Mouse (Mus musculus): ENCODE data around the gene C1qa.

Gene C1qa

DNA sequence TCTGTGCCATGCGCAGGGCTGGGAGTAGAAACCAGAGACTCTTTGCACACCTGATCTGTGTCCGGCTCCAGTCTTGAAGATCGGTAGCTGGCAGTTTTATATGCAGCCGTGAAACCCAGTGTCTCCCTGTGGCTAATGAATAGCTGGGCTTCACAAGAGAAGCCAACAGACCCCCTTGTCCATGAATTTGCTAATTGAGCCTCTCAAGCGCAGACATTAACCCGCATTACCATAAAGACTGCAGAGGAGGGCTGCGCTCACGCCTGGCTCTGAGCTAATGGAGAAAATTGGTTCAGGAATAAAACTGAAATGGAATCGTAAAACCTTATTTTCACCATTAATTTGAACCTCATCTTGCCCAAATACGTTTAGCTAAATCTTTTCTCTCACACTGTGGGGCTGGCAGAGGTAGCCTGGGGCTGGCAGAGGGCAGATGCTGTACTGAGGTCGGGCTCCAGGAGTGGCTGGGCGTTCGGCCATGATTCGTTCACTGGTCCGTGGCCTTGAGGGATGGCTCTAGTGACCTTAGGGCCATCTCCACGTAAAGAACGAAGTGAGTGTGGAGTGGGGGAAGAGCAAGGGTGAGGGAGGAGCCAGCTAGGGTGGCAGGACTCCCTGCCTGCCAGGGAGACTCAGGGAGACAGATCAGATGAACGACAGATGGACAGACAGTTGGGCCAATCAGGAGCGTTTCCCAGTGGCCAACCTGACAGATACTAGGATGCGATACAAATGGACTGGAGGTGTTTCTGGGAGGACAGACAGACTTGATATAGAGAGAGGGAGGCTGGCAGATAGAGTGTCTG lies 18.0 kb upstream of the C1qa start:
- no peak for TF ChIP-seq GATA4 (IDR thresholded peaks at IDR 0.05; ENCODE audit: insufficient replicate concordance, low read length)

DNA sequence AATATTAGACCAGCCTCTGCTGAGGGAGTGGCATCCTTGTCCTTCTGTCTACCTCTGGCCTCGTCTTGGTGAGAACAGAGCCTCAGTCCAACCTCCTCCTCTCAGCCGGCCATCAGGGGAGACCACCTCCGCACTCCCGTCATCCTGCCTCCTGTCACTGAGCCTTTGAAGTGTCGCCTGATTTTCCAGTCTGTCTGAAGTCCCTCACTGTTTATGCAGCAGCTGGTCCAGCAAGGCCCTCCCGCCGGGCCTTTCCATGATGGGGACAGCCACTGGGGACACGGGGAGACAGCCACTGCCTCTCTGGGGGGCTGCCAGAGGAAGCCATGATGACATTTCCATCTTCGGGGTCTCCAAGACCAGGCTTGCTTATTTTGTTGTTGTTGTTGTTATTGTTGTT lies 14.2 kb upstream of the C1qa start:
- no peak for TF ChIP-seq GATA4 (IDR thresholded peaks at IDR 0.05; ENCODE audit: insufficient replicate concordance, low read length)

DNA sequence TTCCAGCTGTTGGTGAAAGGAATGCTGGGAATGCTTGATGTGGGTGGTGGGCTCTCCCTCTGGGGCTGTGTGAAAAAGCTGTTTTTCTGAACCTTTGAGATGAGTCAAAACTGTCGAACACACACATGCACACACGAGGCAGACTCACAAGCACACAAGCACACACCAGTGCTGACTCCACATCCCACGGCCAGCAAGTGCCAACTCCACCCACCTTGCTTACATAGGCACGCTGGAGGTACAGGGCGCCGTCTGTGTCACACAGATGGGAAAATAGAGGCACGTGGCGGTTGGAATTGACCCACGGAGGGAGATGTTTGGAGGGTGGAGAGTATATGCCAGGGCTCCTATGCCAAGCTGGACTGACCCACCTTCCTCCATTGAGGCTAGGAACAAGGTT lies 13.2 kb upstream of the C1qa start:
- TF ChIP-seq GATA4 (IDR thresholded peaks at IDR 0.05; ENCODE audit: insufficient replicate concordance, low read length), result no peak

DNA sequence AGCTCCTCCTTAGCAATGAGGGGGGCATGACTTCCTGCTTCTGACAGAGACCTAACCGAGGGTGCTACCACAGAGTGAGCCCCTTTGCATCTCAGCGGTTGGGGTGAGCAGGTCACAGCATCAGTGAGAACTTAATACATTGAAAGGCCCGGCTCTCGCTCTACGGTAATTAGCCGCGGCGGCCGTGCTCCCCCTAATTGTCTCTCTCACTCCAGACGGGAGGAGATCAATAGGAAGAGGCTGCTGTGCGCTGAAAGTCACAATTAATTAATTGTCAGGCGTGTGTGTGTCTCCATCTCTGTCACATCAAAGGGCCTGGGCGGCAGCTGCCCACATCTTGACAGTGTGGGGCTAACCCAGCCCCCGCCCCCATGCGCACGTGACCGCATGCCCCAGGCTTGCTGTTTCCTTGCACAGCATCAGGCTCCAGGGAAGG lies 12.6 kb upstream of the C1qa start:
- TF ChIP-seq GATA4 (IDR thresholded peaks at IDR 0.05; ENCODE audit: insufficient replicate concordance, low read length), result no peak

DNA sequence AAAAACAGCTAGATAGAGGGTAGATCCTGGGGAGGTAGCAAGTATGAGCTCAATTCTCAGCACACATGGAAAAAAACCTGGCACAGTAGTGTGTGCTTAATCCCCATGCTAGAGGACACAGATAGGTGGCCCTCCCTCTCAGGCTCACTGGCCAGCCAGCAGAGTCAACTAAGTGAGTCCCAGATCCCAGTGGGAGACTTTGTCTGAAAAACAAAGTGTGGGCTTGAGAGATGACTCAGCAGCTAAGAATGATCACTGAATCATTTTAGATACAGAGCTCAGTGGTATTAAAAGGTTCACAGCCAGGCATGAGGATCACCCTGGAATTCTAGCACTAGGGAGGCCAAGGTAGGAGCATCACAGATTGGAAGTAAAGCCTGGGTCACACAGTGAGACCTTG lies 9.2 kb upstream of the C1qa start:
- no peak for TF ChIP-seq GATA4 (IDR thresholded peaks at IDR 0.05; ENCODE audit: insufficient replicate concordance, low read length)

DNA sequence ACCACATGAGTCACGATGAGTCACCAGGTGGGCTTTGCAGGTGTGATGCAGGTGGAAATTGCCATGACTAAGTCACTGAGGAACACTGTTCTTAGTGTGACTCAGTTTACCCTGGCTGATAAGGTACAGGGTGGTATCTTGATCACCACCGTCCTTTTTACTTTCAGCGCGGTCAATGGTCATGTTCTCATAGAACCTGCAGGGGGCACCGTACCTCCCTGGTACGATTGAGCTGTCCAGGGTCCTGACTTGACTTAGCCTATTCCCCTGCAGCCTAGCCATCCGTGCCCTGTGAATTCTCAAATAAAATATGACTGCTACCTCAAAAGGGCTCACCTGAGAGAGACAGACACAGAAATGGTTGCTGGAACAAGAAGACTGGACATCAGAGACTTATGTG lies 8.4 kb upstream of the C1qa start:
- no peak for TF ChIP-seq GATA4 (IDR thresholded peaks at IDR 0.05; ENCODE audit: insufficient replicate concordance, low read length)

DNA sequence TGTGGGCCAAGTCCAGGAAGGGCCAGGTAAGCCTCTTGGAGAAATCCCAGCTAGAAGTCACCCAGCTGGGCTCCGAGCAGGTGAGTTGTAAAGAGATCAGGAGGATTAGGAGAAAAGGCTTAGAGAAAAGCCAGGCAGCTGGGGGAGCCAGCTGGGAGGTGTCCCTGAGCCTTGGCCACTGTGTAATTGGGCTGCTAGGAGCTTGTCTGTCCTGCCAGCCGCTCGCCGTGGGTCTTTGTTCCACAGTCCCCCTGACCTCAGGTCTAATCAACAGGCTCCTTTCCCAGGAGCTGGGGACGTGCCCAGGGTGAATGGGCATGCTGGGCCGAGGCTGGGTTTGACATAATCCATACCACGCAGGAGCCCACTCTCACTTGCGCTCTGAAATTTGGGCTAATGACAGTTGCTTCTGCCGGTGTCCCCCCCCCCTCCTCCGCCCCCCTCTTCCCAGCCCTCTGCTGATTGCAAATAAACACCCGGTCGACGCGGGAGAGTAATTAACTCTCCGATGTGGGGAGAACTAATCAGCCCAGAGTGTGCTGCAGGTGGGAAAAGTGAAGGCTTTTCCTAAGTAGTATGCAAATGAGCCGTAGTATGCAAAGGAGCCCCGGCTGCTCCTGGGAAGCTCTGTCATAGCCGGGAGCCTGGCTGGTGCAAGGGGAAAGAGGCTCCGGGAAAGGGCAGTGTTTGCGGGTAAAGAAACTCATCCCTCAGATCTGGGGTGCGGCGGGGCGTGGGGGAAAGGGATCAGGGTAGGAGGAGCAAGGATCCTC lies 6.3 kb upstream of the C1qa start:
- no peak for TF ChIP-seq GATA4 (IDR thresholded peaks at IDR 0.05; ENCODE audit: insufficient replicate concordance, low read length)

DNA sequence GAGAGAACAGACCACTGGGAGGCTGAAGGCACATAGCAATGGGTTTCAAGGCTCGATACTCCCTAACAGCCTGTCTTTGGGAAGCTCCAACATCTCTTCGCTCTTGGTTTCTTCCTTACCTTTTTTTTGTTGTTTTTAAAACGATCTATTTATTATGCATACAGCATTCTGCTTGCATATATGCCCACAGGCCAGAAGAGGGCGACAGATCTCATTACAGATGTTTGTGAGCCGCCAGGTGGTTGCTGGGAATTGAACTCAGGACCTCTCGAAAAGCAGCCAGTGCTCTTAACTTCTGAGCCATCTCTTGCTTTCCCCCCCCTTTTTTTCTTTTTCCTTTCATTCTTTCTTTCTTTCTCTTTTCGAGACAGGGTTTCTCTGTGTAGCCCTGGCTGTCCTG lies 551 bp upstream of the C1qa start:
- TF ChIP-seq GATA4 (IDR thresholded peaks at IDR 0.05; ENCODE audit: insufficient replicate concordance, low read length), result no peak

DNA sequence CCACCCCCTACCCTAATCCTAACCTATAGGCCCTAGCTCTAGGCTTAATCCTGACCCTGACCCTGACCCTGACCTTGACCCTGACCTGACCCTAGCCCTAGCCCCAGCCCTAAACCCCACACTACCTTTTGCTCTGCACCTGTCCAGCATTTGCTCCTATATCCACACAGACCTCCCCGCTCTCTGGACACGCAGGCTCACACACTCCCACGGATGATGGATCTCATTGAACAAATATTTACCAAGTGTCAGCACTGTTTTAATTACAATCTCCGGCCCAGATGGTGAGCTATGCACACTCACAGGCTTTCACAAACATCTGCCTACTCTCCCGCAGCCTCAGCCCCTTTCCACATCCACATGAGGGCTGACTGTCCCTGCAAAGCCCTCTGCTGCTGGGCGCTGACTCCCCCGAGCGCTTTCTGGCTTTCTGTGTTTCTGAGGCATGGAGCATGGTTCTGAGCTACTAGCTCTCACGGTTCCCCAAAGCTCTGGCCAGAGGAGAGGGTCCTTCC lies 462 bp downstream of the C1qa start:
- no peak for TF ChIP-seq GATA4 (IDR thresholded peaks at IDR 0.05; ENCODE audit: insufficient replicate concordance, low read length)

DNA sequence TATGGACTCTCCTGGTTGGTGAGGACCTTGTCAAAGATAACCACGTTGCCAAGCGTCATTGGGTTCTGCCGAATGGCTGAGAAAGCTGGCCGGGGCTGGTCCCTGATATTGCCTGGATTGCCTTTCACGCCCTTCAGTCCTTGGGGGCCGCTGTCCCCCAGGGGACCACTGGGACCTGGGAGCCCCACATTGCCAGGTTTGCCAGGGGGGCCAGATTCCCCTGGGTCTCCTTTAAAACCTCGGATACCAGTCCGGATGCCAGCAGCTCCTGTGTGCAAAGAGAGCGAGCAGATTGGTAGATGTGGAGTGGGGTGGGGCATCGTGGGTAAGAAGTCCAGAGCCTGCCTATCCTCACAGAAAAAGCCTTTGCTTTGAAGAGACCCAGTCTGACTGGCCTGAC lies 2.1 kb downstream of the C1qa start:
- TF ChIP-seq GATA4 (IDR thresholded peaks at IDR 0.05; ENCODE audit: insufficient replicate concordance, low read length), result no peak

DNA sequence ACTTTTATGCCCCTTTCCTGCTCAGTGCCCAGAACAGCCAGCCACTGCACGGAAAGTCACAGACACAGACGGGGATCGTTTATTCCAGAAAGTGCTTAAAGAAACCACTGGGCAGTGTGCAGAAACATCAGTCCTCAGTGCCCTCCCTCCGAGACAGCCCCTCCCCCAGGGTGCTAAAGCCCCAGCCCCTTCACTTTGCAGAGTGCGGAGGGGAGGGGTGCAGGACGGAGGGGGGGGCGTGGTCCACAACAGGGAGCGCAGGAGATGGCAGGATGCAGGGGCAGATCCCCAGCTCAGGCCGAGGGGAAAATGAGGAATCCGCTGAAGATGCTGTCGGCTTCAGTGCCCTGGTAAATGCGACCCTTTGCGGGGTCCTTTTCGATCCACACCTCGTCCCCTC lies 2.7 kb downstream of the C1qa start:
- TF ChIP-seq GATA4 (IDR thresholded peaks at IDR 0.05; ENCODE audit: insufficient replicate concordance, low read length), result no peak

DNA sequence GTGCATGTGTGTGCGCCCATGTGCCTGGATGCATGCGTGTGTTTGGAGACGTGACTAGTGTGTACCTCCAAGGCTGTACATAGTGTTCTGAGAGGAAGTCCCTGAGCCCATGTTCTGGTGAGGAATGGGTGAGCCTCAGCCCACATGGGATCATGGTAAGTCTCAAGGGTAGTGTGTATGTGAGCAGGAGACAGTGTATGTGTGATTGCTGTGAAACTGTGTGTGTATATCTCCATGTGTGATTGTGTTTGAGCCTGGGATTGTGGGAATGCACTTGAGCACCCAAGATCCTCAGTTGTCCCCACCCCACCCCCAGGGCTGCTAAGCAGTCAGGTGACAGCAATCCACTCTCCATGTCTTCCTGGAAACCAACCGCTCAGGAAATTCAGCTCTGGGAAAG lies 3.8 kb downstream of the C1qa start:
- TF ChIP-seq GATA4 (IDR thresholded peaks at IDR 0.05; ENCODE audit: insufficient replicate concordance, low read length), result no peak

DNA sequence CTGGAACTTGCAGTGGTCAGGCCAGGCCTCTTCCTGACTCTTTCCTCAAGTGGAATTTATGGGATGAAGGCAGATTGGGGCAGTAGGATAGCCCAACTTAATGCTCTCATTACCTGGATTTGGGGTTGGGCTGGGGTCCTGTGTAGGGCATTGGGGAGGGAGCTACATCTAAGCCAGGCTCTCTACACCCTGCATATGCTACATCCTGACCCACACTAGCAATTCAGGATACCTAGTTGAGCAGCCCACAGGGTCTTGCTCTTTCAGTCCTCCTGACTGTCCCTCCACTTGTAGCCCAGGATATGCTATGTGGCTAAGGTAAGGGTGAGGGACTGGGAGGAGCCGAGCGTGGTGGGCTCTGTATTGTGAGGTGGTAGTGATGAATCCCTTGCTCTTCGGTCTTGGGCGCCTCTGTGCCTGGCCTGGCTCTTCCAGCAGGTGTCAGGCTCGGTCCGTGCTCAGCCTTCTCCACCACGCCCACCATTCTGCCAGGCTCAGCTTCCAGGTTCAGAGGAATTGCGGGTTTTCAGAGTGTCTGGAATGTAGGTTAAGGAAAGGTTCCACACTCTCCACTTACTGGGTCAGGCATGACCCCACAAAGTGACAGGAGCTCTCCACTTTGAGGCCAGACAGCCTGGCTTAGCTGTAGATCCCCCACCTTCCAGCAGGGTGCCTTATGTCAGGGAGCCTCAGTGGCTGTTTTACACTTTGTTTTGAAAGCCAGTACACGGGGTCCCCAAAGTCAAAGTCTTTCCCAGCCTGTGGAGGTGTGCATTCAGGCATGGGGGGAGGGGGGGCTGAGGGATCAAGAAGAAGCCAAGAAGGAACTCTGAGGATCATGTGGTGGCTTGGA lies 4.7 kb downstream of the C1qa start:
- no peak for TF ChIP-seq GATA4 (IDR thresholded peaks at IDR 0.05; ENCODE audit: insufficient replicate concordance, low read length)

DNA sequence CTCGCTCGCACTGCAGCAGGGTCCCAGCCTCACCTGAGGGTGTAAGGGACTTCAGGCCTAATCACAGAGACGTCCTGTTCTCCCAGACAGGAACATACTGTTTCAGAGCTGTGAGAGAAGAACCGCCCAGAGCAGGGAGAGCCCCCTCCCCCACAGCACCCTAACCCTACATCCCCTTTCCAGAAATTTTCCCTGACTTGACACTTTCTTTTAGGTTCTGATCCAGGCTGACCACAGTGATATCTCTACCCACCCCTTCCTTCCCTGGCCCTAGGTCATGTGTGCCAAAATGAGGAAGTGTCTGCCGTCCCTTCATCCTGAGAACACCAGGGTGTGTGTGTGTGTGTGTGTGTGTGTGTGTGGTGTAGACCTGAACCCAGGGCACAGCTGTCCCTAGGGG lies 5.8 kb downstream of the C1qa start, which contains the start of gene C1qc:
Gene C1qc, minus strand, starts transcription at position 255 of the 400 bp plus-strand sequence.
- TF ChIP-seq GATA4 (IDR thresholded peaks at IDR 0.05; ENCODE audit: insufficient replicate concordance, low read length), result no peak

DNA sequence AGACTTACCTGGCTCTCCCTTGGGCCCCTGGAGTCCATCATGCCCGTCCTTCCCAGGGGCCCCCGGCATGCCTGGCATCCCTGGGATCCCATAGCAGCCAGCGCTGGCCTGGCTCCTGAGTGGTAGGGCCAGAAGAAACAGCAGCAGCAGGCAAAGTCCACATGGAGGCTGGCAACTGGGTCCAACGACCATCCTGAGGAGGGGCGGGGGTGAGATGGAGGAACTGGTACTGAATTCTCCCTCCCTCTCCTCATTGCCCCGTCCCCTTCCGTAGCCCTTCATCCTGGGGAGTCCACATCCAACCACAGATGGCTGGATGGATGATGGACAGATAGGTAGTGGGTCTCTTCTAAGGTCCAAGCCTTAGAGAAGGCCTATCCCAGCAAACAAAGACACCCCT lies 6.2 kb downstream of the C1qa start:
- TF ChIP-seq GATA4 (IDR thresholded peaks at IDR 0.05; ENCODE audit: insufficient replicate concordance, low read length), result no peak
